Mouse (Mus musculus) lung, postnatal 0 days (tissue): ENCODE data around the gene Gm20388. TPM values are rescaled to one million over a fixed set of nuclear protein-coding genes. Genes with fewer than 3 reads are reported as not detected.
A peak's percentile ranks its signal among the peaks of the same experiment; 100 is the strongest.

ENCODE experiments used
- ATAC-seq: fragments of 200-750 bp; cut with Nextera tagmentation; 2 replicates; pipeline ENCODE4 v1.8.0; 2017; ENCODE audit warnings: moderate library complexity
- DNase-seq: peaks from one replicate; pipeline ENCODE4 v3.0.0-alpha.2; 2016; ENCODE audit warnings: low spot score
- H3K27ac ChIP-seq: fragments of 300-500 bp; sonication (generic); 2 replicates; pipeline ENCODE4 v1.5.1; 2014; ENCODE audit warnings: antibody characterized with exemption, mild to moderate bottlenecking, low read length, mixed read lengths
- H3K27me3 ChIP-seq: fragments of 300-500 bp; sonication (generic); replicated peaks from 2 replicates; pipeline ENCODE4 v1.6.1; 2014; ENCODE audit warnings: low read length, mixed read lengths; ENCODE audit not compliant: insufficient read depth
- H3K36me3 ChIP-seq: fragments of 300-500 bp; sonication (generic); 2 replicates; pipeline ENCODE4 v1.6.1; 2014; ENCODE audit warnings: low read length, mixed read lengths; ENCODE audit not compliant: insufficient read depth
- H3K4me1 ChIP-seq: fragments of 300-500 bp; sonication (generic); 2 replicates; pipeline ENCODE4 v1.6.1; 2014; ENCODE audit warnings: antibody characterized with exemption, low read depth, low read length, mixed read lengths; ENCODE audit not compliant: insufficient read depth
- H3K4me2 ChIP-seq: fragments of 300-500 bp; sonication (generic); replicated peaks from 2 replicates; pipeline ENCODE4 v1.6.1; 2014; ENCODE audit warnings: low read depth, mild to moderate bottlenecking, low read length, moderate library complexity, mixed read lengths
- H3K4me3 ChIP-seq: fragments of 300-500 bp; sonication (generic); 2 replicates; pipeline ENCODE4 v1.5.1; 2014; ENCODE audit warnings: low read depth, low read length
- H3K9ac ChIP-seq: fragments of 300-500 bp; sonication (generic); replicated peaks from 2 replicates; pipeline ENCODE4 v1.6.1; 2014; ENCODE audit warnings: low read depth, mild to moderate bottlenecking
- H3K9me3 ChIP-seq: fragments of 300-500 bp; sonication (generic); 2 replicates; pipeline ENCODE4 v1.6.1; 2016; ENCODE audit warnings: low read length, mixed read lengths
- CTCF ChIP-seq: IDR thresholded peaks from 2 replicates; pipeline ENCODE4 v1.5.1; 2016; ENCODE audit warnings: antibody characterized with exemption, mild to moderate bottlenecking
- EP300 ChIP-seq: IDR thresholded peaks from 2 replicates; pipeline ENCODE4 v1.6.1; 2016; ENCODE audit warnings: antibody characterized with exemption, mild to moderate bottlenecking, control low read depth
- WGBS: fragments of 180-500 bp; shearing (Covaris S2); extraction: QIAGEN DNeasy Blood & Tissue Kit; methylation state at CpG from one replicate; pipeline ENCODE4 v1.1.7; 2014; 5-methylcytosine and 5-hydroxymethylcytosine counted together
- polyA plus RNA-seq: library from polyadenylated mRNA; unstranded; fragments of >200 nt; fragmentation: Nextera tagmentation; extraction: Ambion mirVana; gene quantifications from 2 replicates; pipeline ENCODE4 v1.2.1, GENCODE M21; 2015

Gm20388 gene
- polyA plus RNA-seq, 1 experiment from 2014 or later, result not detected

- Histone ChIP-seq H3K9ac (no peak overlapping the region), H3K4me1 (peaks cover 20% of the 10 kb centered on the region), H3K9me3 (no peaks in the 10 kb centered on the region), H3K27ac (peak overlapping the region; percentile 66), H3K36me3 (peaks cover 22% of the 10 kb centered on the region; the same call in 1 of the 2 replicates), H3K4me3 (no peak overlapping the region), H3K27me3 (no peaks in the 10 kb centered on the region), H3K4me2 (no peak overlapping the region; the same call in 1 of the 2 replicates)
- DNase-seq, result no peak
- WGBS, result 90% methylated on average over 18 of the region's 18 CpGs
- no peak for ATAC-seq
- TF ChIP-seq EP300 (no peak), CTCF (no peak)
Measured at GRCm38 (mm10) chr8:120562680-120563347, 652.2 kb downstream of the Gm20388 start.

- Histone ChIP-seq H3K4me3 (no peak overlapping the region), H3K4me2 (peak overlapping the region; percentile 20; the same call in 1 of the 2 replicates), H3K9me3 (no peaks in the 10 kb centered on the region), H3K36me3 (peaks cover 26% of the 10 kb centered on the region; the same call in 1 of the 2 replicates), H3K9ac (no peak overlapping the region), H3K4me1 (peaks cover 20% of the 10 kb centered on the region), H3K27me3 (no peaks in the 10 kb centered on the region), H3K27ac (peak overlapping the region; percentile 66)
- WGBS, result 29% methylated on average over 8 of the region's 8 CpGs
- ATAC-seq (no peak), DNase-seq (no peak)
- TF ChIP-seq CTCF (no peak), EP300 (no peak)
Measured at GRCm38 (mm10) chr8:120563348-120563724, 652.7 kb downstream of the Gm20388 start.

- ATAC-seq (peak; percentile 86), DNase-seq (peak; percentile 97)
- peaks cover 30% of the 10 kb centered on the region; the same call in 1 of the 2 replicates for H3K36me3 ChIP-seq
- H3K27ac ChIP-seq, result peak overlapping the region; percentile 66
- no peak overlapping the region for H3K9ac ChIP-seq
- peak overlapping the region; percentile 20 for H3K4me2 ChIP-seq
- H3K27me3 ChIP-seq, result no peaks in the 10 kb centered on the region
- no peak overlapping the region for H3K4me3 ChIP-seq
- WGBS, result 21% methylated on average over 20 of the region's 20 CpGs
- peaks cover 20% of the 10 kb centered on the region for H3K4me1 ChIP-seq
- H3K9me3 ChIP-seq, result no peaks in the 10 kb centered on the region
- TF ChIP-seq CTCF (peak; percentile 54), EP300 (peak; percentile 80)
Measured at GRCm38 (mm10) chr8:120563851-120564837, 653.5 kb downstream of the Gm20388 start.

- no peak for TF ChIP-seq EP300
- no peak for TF ChIP-seq CTCF
- Histone ChIP-seq H3K27me3 (no peaks in the 10 kb centered on the region), H3K9me3 (no peaks in the 10 kb centered on the region), H3K36me3 (peaks cover 36% of the 10 kb centered on the region), H3K4me1 (peaks cover 20% of the 10 kb centered on the region), H3K4me2 (no peak overlapping the region), H3K9ac (no peak overlapping the region), H3K4me3 (no peak overlapping the region), H3K27ac (no peak overlapping the region)
- no peak for DNase-seq
- 57% methylated on average over 7 of the region's 7 CpGs for WGBS
- ATAC-seq, result no peak
Measured at GRCm38 (mm10) chr8:120565151-120565711, 654.6 kb downstream of the Gm20388 start.

GRCm38 (mm10) chr8:120566681-120567080 lies 656.0 kb downstream of the Gm20388 start:
- no peaks in the 10 kb centered on the region for H3K9me3 ChIP-seq

GRCm38 (mm10) chr8:120567731-120568130 lies 657.1 kb downstream of the Gm20388 start:
- ATAC-seq, result no peak
- 93% methylated on average over 17 of the region's 17 CpGs for WGBS
- Histone ChIP-seq H3K4me2 (no peak overlapping the region), H3K4me3 (no peak overlapping the region), H3K9ac (no peak overlapping the region), H3K36me3 (peaks cover 59% of the 10 kb centered on the region), H3K9me3 (no peaks in the 10 kb centered on the region), H3K27me3 (no peaks in the 10 kb centered on the region), H3K27ac (no peak overlapping the region), H3K4me1 (peaks cover 16% of the 10 kb centered on the region)
- DNase-seq, result no peak
- no peak for TF ChIP-seq CTCF
- no peak for TF ChIP-seq EP300

More at GRCm38 (mm10) chr8:120566681-120567080, 656.0 kb downstream of the Gm20388 start:
- Histone ChIP-seq H3K4me3 (no peak overlapping the region), H3K4me2 (no peak overlapping the region), H3K36me3 (peaks cover 50% of the 10 kb centered on the region), H3K9ac (no peak overlapping the region), H3K27me3 (no peaks in the 10 kb centered on the region), H3K27ac (no peak overlapping the region), H3K4me1 (peaks cover 20% of the 10 kb centered on the region)
- DNase-seq (no peak), ATAC-seq (no peak)
- TF ChIP-seq EP300, result no peak
- TF ChIP-seq CTCF, result no peak
- WGBS, result 70% methylated on average over 6 of the region's 8 CpGs
